Mouse (Mus musculus): ENCODE measurements around the gene Hpse2.

Gene Hpse2

DNA sequence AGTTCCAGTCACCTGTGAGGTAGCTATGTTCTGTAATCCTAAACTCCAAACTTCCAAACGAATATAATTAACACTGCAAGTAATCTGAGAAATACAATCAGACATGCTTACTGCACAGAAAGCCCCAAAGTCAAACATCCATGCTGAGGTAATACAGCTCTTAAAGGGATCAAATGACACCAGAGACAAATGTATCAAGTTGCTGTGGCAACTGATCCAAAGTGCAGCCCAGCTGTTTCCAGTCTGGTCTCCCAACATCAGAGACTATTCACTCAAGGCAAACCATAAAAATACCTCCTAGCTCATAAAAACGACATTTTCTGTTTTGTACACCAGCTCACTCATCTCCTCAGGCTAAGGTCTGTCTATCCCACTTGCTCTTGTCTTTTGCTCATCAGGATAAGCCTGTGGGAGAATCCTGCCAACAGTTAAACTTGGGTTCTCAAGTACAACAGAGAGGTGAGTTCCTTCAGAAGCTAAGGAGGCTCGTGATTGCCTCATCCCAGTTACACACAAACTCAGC is 440.0 kb downstream of the Hpse2 start:
- DNase-seq = no peak

DNA sequence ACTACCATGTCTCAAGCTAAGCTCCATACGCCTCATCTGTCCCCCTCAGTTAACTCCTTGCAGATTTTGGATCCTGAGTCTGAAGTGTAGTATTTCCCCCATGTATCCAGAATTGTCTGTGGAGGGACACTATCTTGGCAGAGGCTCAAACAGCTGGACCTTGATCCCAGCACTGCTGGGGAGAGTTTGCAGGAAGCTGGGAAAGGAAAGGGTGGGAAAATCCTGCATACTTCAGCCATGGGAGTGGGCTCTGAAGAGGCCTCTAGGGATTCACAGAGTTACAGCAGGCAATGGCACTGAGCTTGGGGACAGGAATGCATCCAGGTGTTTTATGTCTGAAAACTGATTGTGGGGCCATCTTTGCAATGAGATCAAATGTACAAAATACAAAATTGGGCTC is 450.6 kb downstream of the Hpse2 start:
- DNase-seq = no peak

DNA sequence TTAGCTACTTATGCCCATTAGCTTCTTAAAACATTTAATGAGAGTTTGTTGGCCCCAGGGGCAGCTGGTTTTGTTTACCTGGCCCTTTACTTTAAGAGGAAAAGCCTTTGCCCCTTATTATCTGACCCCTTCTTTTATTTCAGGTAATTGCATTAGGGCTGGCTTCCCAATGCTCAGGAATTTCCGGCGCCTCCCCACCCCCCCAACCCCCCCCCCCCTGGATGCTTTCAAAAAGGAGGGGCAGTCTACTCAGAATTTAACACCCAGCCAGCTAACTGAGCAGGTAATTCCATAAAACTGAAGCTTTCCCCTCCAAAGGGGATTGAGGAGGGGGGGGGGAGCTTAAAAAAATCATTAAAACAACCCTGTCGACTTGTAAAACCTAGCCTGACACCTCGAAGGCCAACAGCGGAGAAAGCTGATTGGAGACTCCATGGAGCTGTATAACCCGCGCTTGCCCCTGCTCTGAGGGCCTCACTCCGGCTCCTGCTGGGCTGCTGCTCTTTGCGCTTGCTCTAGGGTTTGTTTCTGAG is 451.4 kb downstream of the Hpse2 start:
- DNase-seq = no peak

DNA sequence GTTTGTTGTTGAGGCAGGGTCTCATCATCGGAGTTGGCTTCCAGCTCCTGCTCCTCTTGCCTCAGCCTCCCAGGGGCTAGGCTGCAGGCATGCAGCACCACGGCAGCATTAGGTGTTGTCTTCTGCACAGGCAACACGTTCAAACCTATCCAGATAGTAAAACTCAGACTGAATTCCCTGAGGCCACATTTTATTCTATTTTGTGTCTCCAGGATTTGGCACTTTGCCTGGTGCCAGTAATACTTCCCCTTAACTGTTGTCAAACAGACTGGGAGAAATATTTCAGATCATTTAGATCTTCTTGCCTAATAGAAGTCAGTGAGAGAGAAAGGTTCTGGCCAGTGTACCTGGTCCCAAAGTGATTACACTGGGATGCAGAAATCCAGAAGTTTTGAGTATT is 458.5 kb downstream of the Hpse2 start:
- DNase-seq = no peak

DNA sequence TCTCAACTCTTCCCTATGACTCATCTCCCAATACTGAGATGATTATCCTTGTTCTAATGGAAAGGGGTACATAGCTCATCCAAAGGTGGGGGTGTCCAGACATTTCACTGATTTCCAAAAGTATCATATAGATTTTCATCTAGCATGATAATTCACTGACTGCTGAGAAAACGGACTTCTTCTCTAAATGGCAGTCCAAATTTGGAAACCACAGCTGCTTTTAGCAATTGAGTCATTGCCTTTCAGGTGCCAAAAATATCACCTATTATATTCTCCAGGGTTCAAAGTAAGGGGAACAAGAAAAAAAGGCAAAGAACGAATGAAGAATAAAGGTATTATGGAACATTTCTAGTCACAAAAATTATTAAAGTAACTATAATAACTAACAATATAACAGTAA is 459.9 kb downstream of the Hpse2 start:
- DNase-seq = no peak

DNA sequence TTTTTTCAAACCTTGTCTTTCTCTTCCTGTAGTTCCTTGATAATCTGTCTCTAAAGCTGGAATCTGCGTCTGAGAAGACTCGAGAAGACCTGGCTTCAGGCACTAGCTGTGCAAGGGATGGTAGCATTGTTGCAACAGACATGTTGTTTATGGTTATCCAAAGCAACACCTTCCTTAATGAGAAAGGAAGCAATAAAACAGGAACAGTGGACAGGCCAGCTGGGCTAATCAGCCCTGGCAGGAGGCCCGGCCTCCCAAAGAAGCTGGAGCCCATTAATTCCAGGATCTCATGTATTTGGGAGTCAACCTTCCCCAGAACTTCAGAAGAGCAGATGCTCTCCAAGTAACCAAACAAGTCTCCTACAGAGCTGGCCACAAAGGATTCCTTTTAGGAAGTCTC is 465.5 kb downstream of the Hpse2 start:
- no peak for DNase-seq

DNA sequence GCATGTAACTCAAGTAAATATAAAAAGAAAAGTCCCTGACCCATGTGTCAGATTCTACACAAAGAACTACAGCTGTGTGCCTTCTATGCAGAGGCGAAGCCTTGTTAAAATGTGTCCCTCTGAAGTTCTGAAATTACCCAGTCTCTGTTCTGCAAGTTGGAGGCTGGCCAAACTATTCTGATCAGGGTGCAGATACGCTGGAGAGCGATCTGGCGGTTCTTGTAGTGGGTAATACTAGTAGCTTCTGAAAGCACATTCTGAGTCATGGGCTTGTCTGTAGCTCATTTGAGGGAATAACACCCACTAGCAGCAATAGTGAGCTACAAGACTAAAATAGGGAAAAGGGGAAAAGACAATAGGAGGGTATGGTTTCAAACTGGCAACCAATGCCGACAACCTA is 474.5 kb downstream of the Hpse2 start:
- DNase-seq = no peak

DNA sequence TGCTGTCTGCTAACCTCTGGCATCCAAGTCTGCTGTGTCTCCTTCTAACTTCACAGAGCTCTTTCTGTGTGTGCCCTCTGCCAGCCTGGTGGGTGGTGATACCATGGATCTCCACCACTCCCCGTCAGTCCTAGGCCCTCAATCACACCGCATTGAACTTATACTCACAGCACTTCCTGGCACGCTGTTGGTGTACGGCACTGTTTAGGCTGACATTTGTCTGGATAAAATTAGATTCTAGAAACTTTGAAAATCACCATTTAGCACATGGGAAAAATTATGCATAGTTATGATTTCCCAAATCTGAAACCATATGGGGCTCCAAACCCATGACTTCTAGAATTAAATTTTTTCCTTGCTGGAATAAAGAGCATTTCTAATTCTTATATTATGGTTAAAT is 478.4 kb downstream of the Hpse2 start:
- DNase-seq = no peak

DNA sequence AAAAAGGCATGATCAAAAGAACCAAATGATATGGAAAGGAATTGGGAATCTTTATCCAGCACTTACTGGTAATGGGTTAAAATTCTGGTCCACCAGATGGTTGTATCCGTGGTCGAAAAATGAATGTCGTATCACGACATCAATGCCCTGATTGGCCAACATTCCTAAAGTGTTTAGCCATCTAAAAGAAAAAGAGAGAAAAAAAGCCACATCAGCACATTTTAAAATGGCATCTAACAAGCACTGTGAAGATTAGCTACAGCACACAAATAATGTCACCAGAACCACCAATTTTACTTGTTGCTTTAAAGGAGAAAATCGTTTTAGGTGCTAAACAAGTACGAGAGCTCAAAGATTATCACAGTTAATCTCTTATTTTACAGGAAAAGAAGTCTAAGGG is 479.6 kb downstream of the Hpse2 start:
- no peak for DNase-seq

DNA sequence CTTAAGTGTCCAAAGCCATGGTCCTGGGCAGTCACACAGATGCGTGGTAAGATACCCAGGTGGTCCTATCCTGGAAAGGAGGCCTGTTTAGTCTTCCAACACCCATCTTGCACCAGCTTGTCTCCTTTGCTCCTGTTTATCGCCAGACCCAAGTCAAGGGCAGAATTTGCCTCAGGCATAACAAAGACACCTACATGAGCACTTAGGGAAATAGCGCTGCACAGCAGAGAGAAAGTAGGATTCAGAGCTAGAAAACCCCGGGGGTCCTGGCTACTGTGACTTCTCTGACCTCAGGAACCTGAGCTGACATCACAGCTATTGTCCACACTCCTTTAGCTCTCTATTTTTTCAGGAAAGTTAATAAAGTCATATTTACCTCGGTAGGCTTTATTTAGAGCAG is 481.8 kb downstream of the Hpse2 start:
- DNase-seq = no peak

DNA sequence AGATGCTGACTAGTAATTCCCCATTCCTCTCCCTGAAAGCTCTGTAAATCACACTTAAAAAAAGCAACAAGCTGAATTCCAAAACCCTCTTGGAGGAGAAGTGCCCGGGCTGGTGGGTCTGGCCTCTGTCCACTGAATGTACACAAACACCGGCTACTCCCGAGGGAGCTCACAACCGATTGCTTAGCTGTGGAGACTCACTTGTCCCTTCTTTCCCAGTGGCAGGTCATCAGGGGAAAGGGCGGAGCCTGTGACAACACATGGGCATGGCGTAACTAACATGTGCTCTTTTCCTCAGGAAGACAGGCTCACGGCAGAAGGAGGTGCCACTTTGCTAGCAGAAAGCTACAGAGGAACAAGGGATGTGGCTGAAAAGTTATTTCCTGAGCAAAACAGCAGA is 483.4 kb downstream of the Hpse2 start:
- no peak for DNase-seq

DNA sequence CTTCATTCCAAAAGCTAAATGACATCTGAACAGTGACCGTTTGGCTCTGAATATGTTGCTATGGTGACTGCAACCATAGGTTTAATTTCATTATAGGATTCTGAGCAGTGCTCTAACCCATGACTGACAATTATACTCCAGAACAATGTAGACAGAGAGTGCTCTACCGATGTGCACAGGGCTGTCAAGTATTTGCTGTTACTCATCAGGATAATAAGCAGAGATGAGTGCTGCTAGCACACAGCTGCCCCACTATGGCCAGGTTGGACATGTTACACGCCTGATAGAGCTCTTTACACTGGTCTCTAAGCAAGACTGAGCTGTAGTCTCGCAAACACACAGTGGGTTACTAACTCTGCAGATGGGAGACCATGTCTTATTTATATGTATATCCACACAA is 483.9 kb downstream of the Hpse2 start:
- no peak for DNase-seq

DNA sequence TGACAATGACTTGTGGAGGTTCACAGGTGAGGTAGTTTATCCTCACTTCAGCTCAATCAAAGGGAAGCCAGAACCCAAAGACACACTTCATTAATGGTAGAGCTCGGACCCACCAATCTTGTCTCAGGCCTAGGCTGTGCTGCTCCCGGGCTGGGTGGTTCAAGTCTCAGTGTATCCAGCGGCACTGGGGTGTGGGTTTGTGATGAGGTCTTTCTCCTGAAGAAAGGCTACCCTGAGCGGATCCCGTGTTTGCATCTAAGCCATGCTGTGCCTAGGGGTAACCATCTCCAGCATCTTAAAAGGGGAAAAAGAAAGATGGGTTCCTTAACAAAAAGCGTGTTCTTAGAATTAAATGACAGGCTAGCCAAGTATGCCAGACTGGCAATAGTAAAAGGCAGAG is 484.3 kb downstream of the Hpse2 start:
- DNase-seq = no peak

DNA sequence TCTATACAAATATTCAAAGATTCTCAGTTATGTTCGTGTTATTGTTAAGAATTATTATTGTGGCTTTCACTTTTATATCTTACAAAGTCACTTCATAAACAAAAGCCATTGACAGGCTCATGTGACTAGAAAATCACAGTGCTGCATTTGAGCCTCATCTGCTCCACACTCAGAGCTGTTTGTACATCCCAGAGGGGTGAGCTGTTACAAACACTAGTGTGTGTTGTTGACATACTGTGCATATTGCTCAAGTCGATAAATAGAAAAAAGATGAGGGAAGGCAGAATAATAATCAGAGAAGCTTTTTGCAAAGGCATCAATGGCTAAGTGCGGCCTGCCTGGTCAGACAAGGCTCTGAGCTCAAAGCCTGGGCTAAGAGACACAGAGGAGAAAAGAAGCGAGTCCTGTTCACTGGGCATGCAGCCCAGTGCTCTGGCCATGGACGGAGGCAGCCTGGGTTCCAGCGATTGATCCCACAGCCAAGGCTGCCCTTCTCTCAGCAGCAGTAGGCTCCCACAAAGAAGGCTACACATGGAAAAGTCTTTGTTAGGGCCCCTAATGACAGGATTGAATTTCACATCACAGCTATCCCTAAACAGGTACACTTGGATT is 485.6 kb downstream of the Hpse2 start:
- DNase-seq = no peak

DNA sequence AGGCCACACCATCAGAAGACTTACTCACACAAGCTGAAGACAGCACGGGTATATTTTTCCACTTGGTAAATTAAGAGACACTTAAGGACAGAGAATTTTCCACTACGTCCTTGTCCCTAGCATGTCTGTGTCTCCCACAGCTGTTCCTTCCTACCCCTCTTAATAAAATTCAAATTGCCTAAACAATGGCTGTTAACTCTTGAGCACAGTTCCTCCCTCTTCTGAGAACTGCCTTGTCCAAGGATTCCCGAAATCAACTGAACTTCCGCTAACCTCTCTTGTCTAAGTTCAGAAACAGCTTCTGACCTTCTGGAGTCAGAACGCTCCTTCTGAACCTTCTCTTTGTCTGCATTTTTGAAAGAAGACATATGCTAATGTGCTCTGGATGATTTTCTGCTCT is 496.6 kb downstream of the Hpse2 start:
- DNase-seq = no peak

DNA sequence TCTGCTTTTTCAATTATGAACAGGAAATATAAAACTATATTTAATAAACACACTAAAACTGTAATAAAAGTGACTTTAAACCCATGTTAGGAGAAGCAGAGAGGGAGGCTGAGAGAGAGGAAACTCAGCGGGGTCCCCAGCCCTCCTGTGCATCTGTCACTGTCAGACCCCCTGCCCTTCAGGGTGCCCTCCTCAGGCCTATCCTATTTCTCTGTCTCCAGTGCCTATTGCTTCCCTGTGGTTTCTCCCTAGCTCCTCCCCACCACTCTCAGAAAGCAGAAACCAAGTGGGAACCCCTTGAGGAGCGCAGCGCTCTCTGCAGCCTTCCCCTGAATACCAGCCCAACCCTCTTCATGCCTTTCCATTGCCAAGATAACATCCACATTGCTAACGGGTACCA is 510.5 kb downstream of the Hpse2 start:
- no peak for DNase-seq

DNA sequence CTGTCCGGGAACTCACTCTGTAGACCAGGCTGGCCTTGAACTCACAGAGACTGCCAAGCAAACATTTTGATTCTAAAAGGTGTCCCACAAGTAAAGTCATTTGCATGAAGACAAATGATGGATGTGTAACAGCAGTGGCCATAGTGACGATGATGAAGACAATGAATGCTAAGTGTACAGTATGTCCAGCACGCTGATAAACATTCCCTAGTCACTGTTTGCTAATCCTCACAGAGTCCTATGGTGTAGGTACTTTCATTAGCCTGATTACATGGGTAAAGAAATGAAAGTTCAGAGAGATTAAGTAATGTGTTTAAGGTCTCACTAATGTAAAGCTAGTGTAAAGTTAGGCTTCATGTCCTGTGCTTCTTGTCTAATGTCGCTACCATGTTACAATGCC is 511.6 kb downstream of the Hpse2 start:
- no peak for DNase-seq

DNA sequence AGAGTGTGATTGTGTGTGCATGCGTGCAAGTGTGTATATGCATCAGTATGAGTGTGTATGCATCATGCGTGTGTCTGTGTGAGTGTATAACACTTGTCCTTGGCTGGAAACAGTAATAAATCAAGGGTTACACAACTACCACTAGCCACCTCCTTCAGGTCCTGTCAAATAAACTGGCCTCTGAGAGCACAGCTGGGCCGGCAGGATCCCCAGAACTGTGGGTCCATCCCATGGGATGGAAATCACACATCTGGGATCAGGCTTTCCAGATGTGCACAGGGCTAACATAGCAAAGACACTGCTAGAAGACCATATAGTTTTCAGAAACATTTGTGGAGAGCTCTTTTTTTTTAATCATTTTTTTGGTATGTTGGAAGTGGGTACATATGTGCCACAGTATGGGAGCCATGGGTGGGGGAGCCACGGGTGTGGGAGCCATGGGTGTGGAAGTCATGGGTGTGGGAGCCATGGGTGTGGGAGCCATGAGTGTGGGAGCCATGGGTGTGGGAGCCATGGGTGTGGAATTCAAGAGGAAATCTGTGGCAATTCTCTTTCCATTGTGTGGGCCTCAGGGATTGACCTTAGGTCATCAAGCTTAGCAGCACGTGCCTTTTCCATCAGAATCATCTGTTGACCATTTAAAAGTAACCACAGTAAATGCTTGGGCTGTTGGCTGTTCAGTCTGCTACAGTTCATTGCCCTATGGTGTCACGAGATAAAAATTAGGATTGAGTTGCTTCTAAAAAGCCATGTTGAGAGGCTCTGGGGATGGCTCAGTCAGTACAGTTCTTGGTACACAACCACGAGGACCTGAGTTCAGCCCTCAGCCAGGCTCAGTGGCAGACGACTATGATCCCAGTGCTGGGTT is 518.3 kb downstream of the Hpse2 start:
- DNase-seq = no peak

DNA sequence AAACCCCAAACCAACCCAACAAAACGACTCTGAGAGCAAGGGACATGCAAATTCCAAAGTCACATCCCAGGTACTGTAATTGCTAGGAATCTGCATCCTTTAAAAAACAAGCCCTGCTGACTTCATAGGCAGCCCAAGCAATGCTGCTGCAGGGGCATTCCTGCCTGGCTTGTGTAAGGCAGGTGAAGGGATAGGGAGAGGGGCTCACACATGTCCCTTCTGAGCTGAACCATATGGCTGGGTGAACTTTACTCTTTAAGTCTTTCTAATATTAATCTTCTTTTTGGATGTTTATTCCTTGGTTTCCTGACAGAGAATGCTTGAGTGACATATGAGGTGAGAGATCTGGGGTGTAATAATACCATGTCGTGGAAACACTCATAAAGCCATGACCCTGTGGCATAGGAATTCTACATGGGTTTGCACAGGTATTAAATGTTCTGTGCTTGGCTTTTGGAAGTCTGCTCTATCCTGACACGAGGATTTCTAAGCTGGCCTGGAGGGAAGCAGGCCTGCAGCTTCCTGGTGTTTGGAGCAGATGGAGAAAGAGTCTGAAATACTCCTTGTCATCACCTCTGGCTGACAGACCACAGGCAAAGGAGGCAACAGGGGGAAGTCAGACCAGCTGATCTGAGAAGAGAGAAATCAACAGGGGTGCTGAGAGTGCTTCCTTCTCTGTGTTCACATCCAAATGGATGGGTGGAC is 519.0 kb downstream of the Hpse2 start:
- no peak for DNase-seq

DNA sequence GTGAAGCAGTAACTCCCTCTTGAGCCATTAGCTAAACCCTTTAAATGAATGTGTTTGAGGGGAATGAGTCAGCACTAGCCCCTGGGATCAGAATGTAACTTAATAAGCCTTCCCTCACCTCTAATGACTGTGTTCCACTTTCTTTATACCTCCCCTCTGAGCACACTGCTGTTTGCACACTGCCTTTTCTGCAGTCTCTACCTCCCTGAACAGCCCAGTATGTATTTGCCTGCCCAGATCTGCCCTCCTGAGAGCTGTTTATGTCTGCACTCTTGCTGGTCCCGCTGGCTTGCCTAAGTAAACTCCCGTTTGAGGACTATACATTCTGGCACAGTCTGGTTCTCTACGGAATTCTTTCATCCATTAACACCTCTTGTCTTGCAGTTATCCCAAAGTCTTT is 525.1 kb downstream of the Hpse2 start:
- DNase-seq = no peak

DNA sequence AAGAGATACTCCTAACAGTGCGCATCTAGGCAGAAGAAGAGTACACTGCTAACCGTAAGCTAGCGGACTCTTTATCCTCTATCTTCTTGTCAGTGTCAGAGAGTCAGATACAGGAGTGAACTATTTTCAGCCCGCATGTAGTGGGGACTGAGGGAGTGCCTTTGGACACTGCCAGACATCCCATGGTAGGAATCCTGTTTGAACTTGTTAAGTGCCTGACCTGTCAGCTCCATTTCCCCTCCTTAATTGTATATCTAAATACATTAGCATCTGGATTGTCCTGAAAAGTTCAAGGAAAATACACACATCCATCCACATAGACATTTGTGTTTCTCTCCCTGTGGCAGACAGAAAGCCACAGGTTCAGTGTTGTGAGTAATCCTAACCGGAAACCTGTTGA is 531.1 kb downstream of the Hpse2 start:
- no peak for DNase-seq

DNA sequence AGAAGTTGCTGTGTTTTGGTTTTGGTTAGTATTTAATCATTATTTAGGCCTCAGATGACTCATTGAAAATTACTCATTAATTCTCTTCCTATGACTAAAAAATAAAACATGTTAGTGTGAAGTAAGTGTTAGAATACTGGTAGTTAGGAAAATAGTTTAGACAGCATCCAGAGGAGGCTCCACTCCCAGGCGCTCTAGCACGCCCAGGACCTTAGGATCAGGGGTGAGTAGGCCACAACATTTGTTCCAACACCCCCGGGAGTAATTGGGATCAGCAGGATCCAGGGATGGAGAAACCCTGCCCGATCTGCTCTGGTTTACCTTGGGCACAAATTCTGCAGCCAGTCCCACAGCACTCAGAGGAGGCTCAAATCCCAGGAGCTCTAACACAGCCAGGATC is 532.5 kb downstream of the Hpse2 start:
- no peak for DNase-seq

DNA sequence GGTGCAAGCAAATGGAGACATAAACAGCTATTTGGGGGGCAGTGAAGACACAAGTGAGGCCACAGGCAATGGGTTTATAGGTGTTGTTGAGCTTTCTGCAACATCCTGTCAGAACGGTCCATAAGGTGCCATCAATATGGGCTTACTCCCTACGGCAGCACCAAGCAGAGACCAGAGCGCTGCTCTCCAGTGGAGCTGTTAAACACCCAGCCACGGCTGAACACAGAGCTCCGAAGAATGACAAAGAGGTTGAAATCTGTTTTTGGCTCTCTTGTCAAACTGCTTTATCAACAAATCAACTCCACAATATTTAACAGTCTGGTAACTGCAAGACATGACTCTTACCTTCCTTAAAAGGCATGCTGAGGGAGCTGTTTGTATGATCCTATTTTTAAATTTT is 537.7 kb downstream of the Hpse2 start:
- no peak for DNase-seq

Data from thymus, postnatal 4 days (tissue).